Mouse (Mus musculus) ES-Bruce4 (cell line): ENCODE results near the gene Asb16.

ENCODE experiments used
- CTCF ChIP-seq: IDR thresholded peaks from one replicate; pipeline ENCODE4 v1.8.1; 2011; ENCODE audit warnings: low read depth, low read length
- EP300 ChIP-seq: IDR thresholded peaks from 2 replicates; pipeline ENCODE4 v1.6.1; 2011; ENCODE audit warnings: low read depth, low read length; ENCODE audit not compliant: insufficient read depth

DNA sequence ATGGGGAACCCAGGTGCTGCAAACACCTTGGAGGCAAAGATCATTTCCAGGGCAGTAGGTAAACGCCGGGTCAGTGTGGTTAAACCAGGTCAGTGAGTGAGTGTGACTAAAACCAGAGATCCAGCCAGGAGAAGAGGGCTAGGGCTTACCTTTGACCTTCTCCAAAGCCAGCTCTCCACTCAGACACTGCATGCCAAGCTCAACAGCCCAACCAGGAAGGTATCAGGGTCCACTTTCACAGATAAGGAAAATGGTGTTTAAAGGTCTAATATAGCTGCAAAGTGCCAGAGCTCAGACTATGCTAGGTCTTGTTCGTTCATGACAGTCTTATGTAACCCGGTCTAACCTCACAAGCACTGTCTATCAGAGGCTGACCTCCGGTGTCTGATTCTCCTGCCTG, 27.3 kb upstream of the Asb16 start:
- TF ChIP-seq EP300 (no peak), CTCF (no peak)
